Mouse (Mus musculus) stomach, postnatal 0 days (tissue): ENCODE data around the gene Alpk1.

Source experiments
- CTCF ChIP-seq: IDR thresholded peaks from 2 replicates; pipeline ENCODE4 v1.5.1; 2016; ENCODE audit warnings: antibody characterized with exemption, low read depth, mild to moderate bottlenecking, moderate library complexity
- EP300 ChIP-seq: optimal IDR thresholded peaks from 2 replicates; pipeline ENCODE3; 2016; ENCODE audit warnings: antibody characterized with exemption

DNA sequence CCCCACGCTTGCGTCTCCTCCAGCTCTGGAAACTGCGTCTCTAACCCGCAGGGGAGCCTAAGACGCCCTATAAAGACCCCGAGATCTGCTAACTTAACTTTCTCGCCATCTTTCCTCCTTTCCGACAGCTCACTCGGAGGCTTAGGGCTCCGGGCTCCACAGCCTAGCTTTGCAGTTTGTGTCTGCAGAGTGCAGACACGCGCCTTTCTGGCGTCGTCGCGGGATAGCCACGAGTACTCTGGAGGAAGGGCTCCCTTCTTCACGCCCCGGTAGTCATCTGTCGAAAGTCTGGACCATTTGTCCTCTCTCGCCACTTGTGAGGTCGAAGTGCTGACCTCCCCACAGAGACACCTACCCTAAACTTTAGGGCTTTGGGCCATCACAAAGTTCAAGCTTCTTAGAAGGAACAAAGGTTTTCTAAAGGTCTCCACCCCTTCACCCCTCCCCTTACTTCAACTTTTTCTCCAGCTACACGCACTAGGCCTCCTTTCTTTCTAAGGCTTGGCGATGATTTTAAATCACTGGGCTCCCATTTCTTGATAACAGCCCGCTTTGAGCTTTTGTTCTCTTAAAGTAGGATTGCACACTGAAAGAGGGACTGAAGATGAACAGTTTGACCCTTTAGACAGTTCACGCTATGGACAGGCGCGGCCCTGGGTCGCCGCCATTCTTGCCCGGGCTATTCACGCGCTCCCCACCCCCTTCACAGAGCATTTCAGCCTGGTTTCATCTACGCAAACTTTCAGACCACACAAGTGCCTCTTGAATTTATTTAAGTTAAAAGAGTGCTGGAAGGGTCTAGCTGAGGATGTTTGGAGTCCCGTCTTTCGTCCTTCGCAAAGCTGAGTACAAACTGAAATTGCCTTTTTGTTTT is 151.8 kb downstream of the Alpk1 start:
- TF ChIP-seq CTCF (no peak), EP300 (no peak)
